Mouse (Mus musculus): ENCODE results near the gene Cracr2b. TPM values are rescaled to one million over a fixed set of nuclear protein-coding genes. Genes with fewer than 3 reads are reported as not detected.

Cracr2b gene
- total and polyA plus RNA-seq, 3 experiments = 0.73 to 6.9 TPM; not detected in 1

GRCm38 (mm10) chr7:141437178-141438120, 23.4 kb upstream of the Cracr2b start, which contains the start of gene Slc25a22 (continued):
- no peak for TF ChIP-seq RCOR1 (IDR thresholded peaks at IDR 0.05; ENCODE audit: low read depth, low read length)
- TF ChIP-seq CHD2 (IDR thresholded peaks at IDR 0.05; ENCODE audit: low read length) = no peak
- no peak; the same call in 1 of the 2 replicates for TF ChIP-seq HCFC1 (IDR thresholded peaks at IDR 0.05; ENCODE audit: low read depth, low read length)
- TF ChIP-seq CTCF (IDR thresholded peaks at IDR 0.05 in 2 of 3, conservative IDR thresholded peaks at IDR 0.05 in 1 of 3; ENCODE audit: control insufficient read depth in 1 of 3, insufficient read depth in 1 of 3, low read depth in 2 of 3, low read length in 3 of 3, poor library complexity in 1 of 3, severe bottlenecking in 1 of 3) = peak; percentile 39 to 77 (median 71)
- TF ChIP-seq MYC (IDR thresholded peaks at IDR 0.05; ENCODE audit: low read depth, low read length) = peak; percentile 75

GRCm38 (mm10) chr7:141438201-141438968, 22.5 kb upstream of the Cracr2b start:
- no peak for DNase-seq (ENCODE audit: low read depth, low spot score)
- Histone ChIP-seq H3K79me2 (ENCODE audit: control insufficient read depth, insufficient read depth, low read length, poor library complexity) (peaks cover 44% of the 10 kb centered on the region), H3K36me3 (ENCODE audit: control insufficient read depth in 1 of 2, insufficient read depth in 2 of 2, low read length in 2 of 2) (peaks cover 0 to 20% of the 10 kb centered on the region in 2 experiments; a peak in 3 of 4 replicates), H3K4me3 (ENCODE audit: control insufficient read depth in 1 of 2, insufficient read depth in 1 of 2, low read depth in 2 of 2, low read length in 2 of 2) (no peak overlapping the region), H3K9me3 (replicated peaks; ENCODE audit: insufficient read depth, low read length) (no peaks in the 10 kb centered on the region), H3K27me3 (ENCODE audit: control insufficient read depth in 1 of 2, insufficient read depth in 2 of 2, low read length in 2 of 2) (no peaks in the 10 kb centered on the region), H3K27ac (ENCODE audit: control insufficient read depth, low read depth, low read length) (no peak overlapping the region), H3K9ac (ENCODE audit: control insufficient read depth, low read depth, low read length, poor library complexity, severe bottlenecking) (no peak overlapping the region), H3K4me1 (ENCODE audit: control insufficient read depth in 1 of 2, insufficient read depth in 2 of 2, low read length in 2 of 2) (peaks cover 4 to 22% of the 10 kb centered on the region in 2 experiments; a peak in 3 of 4 replicates)
- no peak for TF ChIP-seq SMC3 (IDR thresholded peaks at IDR 0.05; ENCODE audit: low read depth, low read length)
- no peak for TF ChIP-seq E2F4 (IDR thresholded peaks at IDR 0.05; ENCODE audit: borderline replicate concordance, low read depth, low read length)
- TF ChIP-seq TCF12 (IDR thresholded peaks at IDR 0.05; ENCODE audit: low read depth, low read length) = no peak
- no peak for TF ChIP-seq ELF1 (IDR thresholded peaks at IDR 0.05; ENCODE audit: low read depth, low read length)
- no peak for TF ChIP-seq ETS1 (IDR thresholded peaks at IDR 0.05; ENCODE audit: low read depth, low read length)
- TF ChIP-seq GATA1 (IDR thresholded peaks at IDR 0.05; ENCODE audit: low read depth, low read length) = no peak
- TF ChIP-seq USF2 (IDR thresholded peaks at IDR 0.05; ENCODE audit: borderline replicate concordance in 1 of 2, insufficient read depth in 1 of 2, low read depth in 1 of 2, low read length in 2 of 2) = no peak
- no peak for TF ChIP-seq MXI1 (IDR thresholded peaks at IDR 0.05; ENCODE audit: low read depth, low read length)
- no peak for TF ChIP-seq POLR2AphosphoS2 (IDR thresholded peaks at IDR 0.05; ENCODE audit: low read length)
- TF ChIP-seq CHD1 (IDR thresholded peaks at IDR 0.05; ENCODE audit: low read depth, low read length) = no peak
- TF ChIP-seq GABPA (IDR thresholded peaks at IDR 0.05; ENCODE audit: low read depth, low read length) = no peak
- TF ChIP-seq ZC3H11A (IDR thresholded peaks at IDR 0.05; ENCODE audit: low read depth, low read length) = no peak
- no peak for TF ChIP-seq USF1 (IDR thresholded peaks at IDR 0.05; ENCODE audit: low read depth, low read length)
- no peak for TF ChIP-seq ZNF384 (IDR thresholded peaks at IDR 0.05; ENCODE audit: low read depth, low read length)
